Mouse (Mus musculus): Measurements from ENCODE around the gene Ptpn5.
A peak's percentile ranks its signal among the peaks of the same experiment; 100 is the strongest.

Gene Ptpn5

GRCm38 (mm10) chr7:47133331-47133730 lies at the start of gene Ptpn5:
TSS of gene Ptpn5 (minus strand) at chr7:47133684.
- Histone ChIP-seq H3K27me3 (ENCODE audit: control insufficient read depth, insufficient read depth, low read length, poor library complexity, severe bottlenecking) (peaks cover 3% of the 10 kb centered on the region; the same call in 1 of the 2 replicates), H3K36me3 (ENCODE audit: control insufficient read depth, insufficient read depth, low read length, poor library complexity, severe bottlenecking) (no peaks in the 10 kb centered on the region)
- DNase-seq (ENCODE audit: low read depth, low spot score): no peak

GRCm38 (mm10) chr7:47170814-47171213 lies 37.3 kb upstream of the Ptpn5 start:
- Histone ChIP-seq H3K36me3 (ENCODE audit: control insufficient read depth, insufficient read depth, low read length, poor library complexity, severe bottlenecking) (no peaks in the 10 kb centered on the region), H3K27me3 (ENCODE audit: control insufficient read depth, insufficient read depth, low read length, poor library complexity, severe bottlenecking) (no peaks in the 10 kb centered on the region)
- no peak for DNase-seq (ENCODE audit: low read depth, low spot score)

DNA sequence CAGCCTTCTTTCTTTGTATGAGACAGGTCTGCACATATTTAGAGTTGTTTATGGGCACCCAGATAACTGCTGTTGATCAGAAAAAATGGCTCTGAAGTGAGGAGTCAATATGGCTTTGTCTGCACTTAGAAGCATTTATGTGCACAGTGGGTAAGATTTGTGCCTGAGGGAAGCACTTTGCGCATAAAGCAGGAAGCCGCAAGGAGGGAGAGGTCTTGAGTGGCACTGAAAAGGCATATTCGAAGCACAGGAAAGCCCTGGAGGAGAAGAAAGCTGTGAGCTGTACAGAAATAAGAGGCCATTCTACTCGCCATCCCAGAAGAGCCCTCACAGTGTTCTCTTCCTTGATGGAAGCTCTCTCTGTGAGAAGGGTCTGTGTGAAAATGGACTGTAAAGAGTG lies 31.5 kb upstream of the Ptpn5 start:
- Histone ChIP-seq H3K27me3 (ENCODE audit: control insufficient read depth, insufficient read depth, low read length, poor library complexity, severe bottlenecking) (no peaks in the 10 kb centered on the region), H3K36me3 (ENCODE audit: control insufficient read depth, insufficient read depth, low read length, poor library complexity, severe bottlenecking) (no peaks in the 10 kb centered on the region)
- DNase-seq (ENCODE audit: low read depth, low spot score): no peak

DNA sequence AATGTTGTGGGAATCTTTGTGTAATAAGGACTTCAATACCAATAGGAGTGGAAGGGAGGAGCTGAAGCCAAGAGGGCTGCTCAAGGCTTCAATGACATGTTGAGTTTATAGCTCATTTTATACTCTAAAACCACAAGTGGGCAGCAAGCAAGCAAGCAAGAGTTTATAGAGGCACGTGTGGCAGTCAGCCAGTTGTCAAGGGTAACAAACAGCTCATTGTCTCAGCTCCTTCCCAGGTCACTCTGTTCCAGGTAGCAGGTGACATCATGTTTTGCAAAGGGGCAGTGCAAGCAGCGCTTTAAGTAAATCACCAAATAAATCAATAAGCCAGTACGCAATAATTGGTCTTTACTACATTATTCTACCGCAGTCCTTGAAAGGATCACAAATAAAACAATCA lies 29.7 kb upstream of the Ptpn5 start:
- Histone ChIP-seq H3K36me3 (ENCODE audit: control insufficient read depth, insufficient read depth, low read length, poor library complexity, severe bottlenecking) (no peaks in the 10 kb centered on the region), H3K27me3 (ENCODE audit: control insufficient read depth, insufficient read depth, low read length, poor library complexity, severe bottlenecking) (no peaks in the 10 kb centered on the region)
- no peak for DNase-seq (ENCODE audit: low read depth, low spot score)

- H3K36me3 ChIP-seq (ENCODE audit: control insufficient read depth, insufficient read depth, low read length, poor library complexity, severe bottlenecking): no peaks in the 10 kb centered on the region
- H3K27me3 ChIP-seq (ENCODE audit: control insufficient read depth, insufficient read depth, low read length, poor library complexity, severe bottlenecking): no peaks in the 10 kb centered on the region
- DNase-seq (ENCODE audit: low read depth, low spot score): no peak
These were observed 25.0 kb upstream of the Ptpn5 start for GRCm38 (mm10) chr7:47158451-47158850.

- peak; percentile 16 for DNase-seq (ENCODE audit: low read depth, low spot score)
- Histone ChIP-seq H3K27me3 (ENCODE audit: control insufficient read depth, insufficient read depth, low read length, poor library complexity, severe bottlenecking) (no peaks in the 10 kb centered on the region), H3K36me3 (ENCODE audit: control insufficient read depth, insufficient read depth, low read length, poor library complexity, severe bottlenecking) (no peaks in the 10 kb centered on the region)
These were observed 24.3 kb upstream of the Ptpn5 start for GRCm38 (mm10) chr7:47157743-47158142.

DNA sequence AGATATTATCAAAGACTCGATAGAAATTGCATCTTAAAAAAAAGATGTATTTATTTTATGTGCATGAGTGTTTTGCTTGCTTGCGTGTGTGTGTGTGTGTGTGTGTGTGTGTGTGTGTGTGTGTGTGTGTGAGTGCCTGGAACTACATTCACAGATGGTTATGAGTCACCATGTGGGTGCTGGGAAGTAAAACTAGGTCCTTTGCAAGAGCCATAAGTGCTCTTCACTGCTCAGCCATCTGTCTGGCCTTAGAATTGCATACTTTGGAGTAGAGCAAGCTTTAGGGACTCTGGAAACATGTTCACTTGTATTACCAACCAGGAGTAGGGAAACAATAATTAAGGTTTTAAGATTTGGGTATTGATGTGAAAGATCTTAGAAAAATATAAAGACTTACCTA lies 22.4 kb upstream of the Ptpn5 start:
- DNase-seq (ENCODE audit: low read depth, low spot score): no peak
- H3K36me3 ChIP-seq (ENCODE audit: control insufficient read depth, insufficient read depth, low read length, poor library complexity, severe bottlenecking): no peaks in the 10 kb centered on the region
- H3K27me3 ChIP-seq (ENCODE audit: control insufficient read depth, insufficient read depth, low read length, poor library complexity, severe bottlenecking): no peaks in the 10 kb centered on the region

DNA sequence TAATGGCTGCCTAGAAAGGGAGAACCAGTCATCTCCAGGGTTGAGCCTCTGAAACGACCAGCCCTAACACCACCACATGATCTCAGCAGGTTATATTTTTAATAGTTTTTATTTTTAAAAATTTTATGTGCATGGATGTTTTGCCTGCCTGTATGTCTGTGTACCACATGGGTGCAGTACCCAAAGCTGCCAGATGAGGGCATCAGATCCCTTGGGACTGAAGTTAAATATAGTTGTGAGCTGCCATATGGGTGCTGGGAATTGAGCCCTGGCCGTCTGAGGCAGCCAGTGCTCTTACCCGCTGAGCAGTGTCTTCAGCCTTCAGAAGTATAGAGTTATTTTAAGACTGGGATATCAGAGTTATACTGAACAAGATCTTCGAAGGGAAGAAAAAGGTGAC lies 21.9 kb upstream of the Ptpn5 start:
- Histone ChIP-seq H3K27me3 (ENCODE audit: control insufficient read depth, insufficient read depth, low read length, poor library complexity, severe bottlenecking) (no peaks in the 10 kb centered on the region), H3K36me3 (ENCODE audit: control insufficient read depth, insufficient read depth, low read length, poor library complexity, severe bottlenecking) (no peaks in the 10 kb centered on the region)
- peak; percentile 38 for DNase-seq (ENCODE audit: low read depth, low spot score)

DNA sequence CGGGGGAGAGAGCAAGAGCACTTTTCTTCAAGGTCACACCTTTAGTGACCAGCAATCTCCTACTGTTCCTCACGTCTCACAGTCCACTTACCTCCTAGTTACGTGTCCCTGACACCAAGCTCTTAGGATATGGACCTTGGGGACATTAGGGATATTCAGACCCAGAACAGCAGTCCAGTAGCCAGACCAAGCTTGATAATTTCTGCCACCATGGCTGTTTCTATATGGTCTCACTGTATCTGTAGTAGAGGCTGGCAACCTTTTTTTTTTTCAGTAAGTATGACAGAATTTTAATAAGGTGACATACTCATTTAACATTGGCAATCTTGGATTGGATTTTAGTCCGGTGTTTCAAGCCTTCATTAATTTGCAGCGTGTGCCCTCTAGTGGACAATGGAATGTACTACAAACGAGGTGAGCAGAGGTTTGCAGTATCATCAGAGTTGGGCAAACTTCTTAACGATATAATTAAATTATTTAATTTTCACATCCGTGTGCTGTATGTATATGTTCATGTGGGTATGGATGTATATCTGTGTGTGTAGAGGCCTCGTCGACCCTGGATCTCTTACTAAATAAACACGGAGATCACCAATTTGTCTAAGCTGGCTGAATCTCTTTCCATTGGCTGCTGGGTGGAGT lies 17.1 kb upstream of the Ptpn5 start:
- no peaks in the 10 kb centered on the region for H3K36me3 ChIP-seq (ENCODE audit: control insufficient read depth, insufficient read depth, low read length, poor library complexity, severe bottlenecking)
- DNase-seq (ENCODE audit: low read depth, low spot score): peak; percentile 78
- H3K27me3 ChIP-seq (ENCODE audit: control insufficient read depth, insufficient read depth, low read length, poor library complexity, severe bottlenecking): no peaks in the 10 kb centered on the region; the same call in 1 of the 2 replicates

DNA sequence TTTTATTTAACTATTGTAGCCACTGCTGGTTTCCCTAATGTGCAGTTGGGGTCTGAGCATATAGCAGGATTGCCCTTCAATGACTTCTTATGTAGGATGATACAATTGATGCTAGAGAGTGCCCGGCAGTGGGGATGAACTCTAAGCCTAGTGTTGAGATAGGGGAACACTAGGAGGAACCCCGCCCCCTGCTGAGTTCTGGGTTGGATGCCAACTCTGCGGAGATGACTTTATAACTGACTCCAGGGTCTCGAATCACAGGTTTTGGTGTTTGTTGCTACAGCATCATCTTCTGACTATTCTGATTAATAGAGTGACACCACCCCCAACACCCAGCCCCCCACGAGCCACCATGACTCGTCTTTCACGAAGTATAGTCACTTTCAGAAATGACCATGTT lies 14.8 kb upstream of the Ptpn5 start:
- H3K27me3 ChIP-seq (ENCODE audit: control insufficient read depth, insufficient read depth, low read length, poor library complexity, severe bottlenecking): no peaks in the 10 kb centered on the region; the same call in 1 of the 2 replicates
- no peaks in the 10 kb centered on the region for H3K36me3 ChIP-seq (ENCODE audit: control insufficient read depth, insufficient read depth, low read length, poor library complexity, severe bottlenecking)
- DNase-seq (ENCODE audit: low read depth, low spot score): no peak

DNA sequence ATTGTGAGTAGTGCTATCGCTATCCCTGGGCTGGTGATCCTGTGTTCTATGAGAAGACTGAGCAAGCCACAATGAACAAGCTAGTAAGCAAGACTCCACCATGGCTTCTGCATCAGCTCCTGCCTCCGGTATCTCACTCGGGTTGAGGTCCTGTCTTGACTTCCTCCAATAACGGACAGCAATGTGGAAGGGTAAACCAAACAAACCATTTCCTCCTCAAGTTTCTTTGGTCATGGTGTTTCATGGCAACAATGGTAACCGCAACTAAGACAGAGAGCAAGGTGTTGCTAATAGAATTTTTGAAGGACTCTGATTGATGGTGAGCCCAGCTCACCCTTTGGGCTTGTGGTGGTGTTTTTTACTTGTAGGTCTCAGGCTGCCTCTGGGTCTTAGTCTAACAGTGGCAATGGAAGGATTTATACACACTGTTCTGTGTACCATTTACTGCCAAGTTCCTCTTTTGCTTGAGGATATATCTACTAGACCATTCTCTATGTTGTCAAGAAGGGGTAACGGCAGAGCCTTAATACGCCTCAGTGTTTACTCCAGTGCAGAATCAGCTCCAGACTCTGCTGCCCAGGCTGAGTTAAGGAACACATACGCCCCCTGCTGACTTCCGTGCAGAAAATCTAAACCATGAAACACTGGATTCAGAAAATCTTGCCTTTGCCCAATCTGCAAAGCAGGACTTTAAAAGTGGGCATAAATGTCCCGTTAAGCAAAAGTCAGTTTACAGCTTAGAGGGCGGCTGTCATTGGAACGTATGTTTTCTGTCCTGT lies 12.7 kb upstream of the Ptpn5 start:
- Histone ChIP-seq H3K27me3 (ENCODE audit: control insufficient read depth, insufficient read depth, low read length, poor library complexity, severe bottlenecking) (no peaks in the 10 kb centered on the region; the same call in 1 of the 2 replicates), H3K36me3 (ENCODE audit: control insufficient read depth, insufficient read depth, low read length, poor library complexity, severe bottlenecking) (no peaks in the 10 kb centered on the region)
- DNase-seq (ENCODE audit: low read depth, low spot score): peak; percentile 70

- Histone ChIP-seq H3K27me3 (ENCODE audit: control insufficient read depth, insufficient read depth, low read length, poor library complexity, severe bottlenecking) (no peaks in the 10 kb centered on the region; the same call in 1 of the 2 replicates), H3K36me3 (ENCODE audit: control insufficient read depth, insufficient read depth, low read length, poor library complexity, severe bottlenecking) (no peaks in the 10 kb centered on the region)
- no peak for DNase-seq (ENCODE audit: low read depth, low spot score)
These were observed 10.8 kb upstream of the Ptpn5 start for GRCm38 (mm10) chr7:47144299-47144698.

GRCm38 (mm10) chr7:47139823-47140325 lies 6.4 kb upstream of the Ptpn5 start:
- Histone ChIP-seq H3K36me3 (ENCODE audit: control insufficient read depth, insufficient read depth, low read length, poor library complexity, severe bottlenecking) (no peaks in the 10 kb centered on the region), H3K27me3 (ENCODE audit: control insufficient read depth, insufficient read depth, low read length, poor library complexity, severe bottlenecking) (no peaks in the 10 kb centered on the region)
- peak; percentile 19 for DNase-seq (ENCODE audit: low read depth, low spot score)

- H3K27me3 ChIP-seq (ENCODE audit: control insufficient read depth, insufficient read depth, low read length, poor library complexity, severe bottlenecking): peaks cover 3% of the 10 kb centered on the region; the same call in 1 of the 2 replicates
- DNase-seq (ENCODE audit: low read depth, low spot score): no peak
- no peaks in the 10 kb centered on the region for H3K36me3 ChIP-seq (ENCODE audit: control insufficient read depth, insufficient read depth, low read length, poor library complexity, severe bottlenecking)
These were observed 1.1 kb upstream of the Ptpn5 start for GRCm38 (mm10) chr7:47134570-47134969.

GRCm38 (mm10) chr7:47132931-47133260 lies 588 bp downstream of the Ptpn5 start:
- no peaks in the 10 kb centered on the region for H3K36me3 ChIP-seq (ENCODE audit: control insufficient read depth, insufficient read depth, low read length, poor library complexity, severe bottlenecking)
- H3K27me3 ChIP-seq (ENCODE audit: control insufficient read depth, insufficient read depth, low read length, poor library complexity, severe bottlenecking): peaks cover 3% of the 10 kb centered on the region; the same call in 1 of the 2 replicates
- DNase-seq (ENCODE audit: low read depth, low spot score): no peak

Measured in splenic B cell, adult 2 months (primary cell).